Mouse (Mus musculus) kidney, adult 18-20 months (tissue): ENCODE data around the gene Rab31.

ENCODE experiments used
- DNase-seq: peaks from one replicate; pipeline ENCODE4 v3.0.0; 2021

Gene Rab31

GRCm38 (mm10) chr17:65782551-65783141 is 10.1 kb upstream of the Rab31 start, which contains the start of gene Ppp4r1:
TSS of gene Ppp4r1 (plus strand) at chr17:65782573.
- DNase-seq: peak; percentile 90

GRCm38 (mm10) chr17:65780970-65781369 is 8.4 kb upstream of the Rab31 start:
- no peak for DNase-seq

- DNase-seq: no peak
Measured at GRCm38 (mm10) chr17:65777461-65777860, 4.9 kb upstream of the Rab31 start.

- DNase-seq: no peak
Measured at GRCm38 (mm10) chr17:65776228-65776627, 3.7 kb upstream of the Rab31 start.

GRCm38 (mm10) chr17:65774439-65774838 is 1.9 kb upstream of the Rab31 start:
- no peak for DNase-seq

- DNase-seq: peak; percentile 11
Measured at GRCm38 (mm10) chr17:65773617-65774016, 1.1 kb upstream of the Rab31 start.

- no peak for DNase-seq
Measured at GRCm38 (mm10) chr17:65770982-65771915, 1.3 kb downstream of the Rab31 start.

GRCm38 (mm10) chr17:65768486-65768885 is 4.1 kb downstream of the Rab31 start:
- no peak for DNase-seq

- no peak for DNase-seq
Measured at GRCm38 (mm10) chr17:65763221-65763620, 9.3 kb downstream of the Rab31 start.

- no peak for DNase-seq
Measured at GRCm38 (mm10) chr17:65757150-65757549, 15.4 kb downstream of the Rab31 start.

GRCm38 (mm10) chr17:65755857-65756256 is 16.7 kb downstream of the Rab31 start:
- DNase-seq: no peak

- no peak for DNase-seq
Measured at GRCm38 (mm10) chr17:65753130-65753529, 19.4 kb downstream of the Rab31 start.

- DNase-seq: no peak
Measured at GRCm38 (mm10) chr17:65750301-65750700, 22.3 kb downstream of the Rab31 start.

- no peak for DNase-seq
Measured at GRCm38 (mm10) chr17:65749803-65750202, 22.7 kb downstream of the Rab31 start.

GRCm38 (mm10) chr17:65748997-65749396 is 23.6 kb downstream of the Rab31 start:
- DNase-seq: no peak

- DNase-seq: no peak
Measured at GRCm38 (mm10) chr17:65746314-65746713, 26.2 kb downstream of the Rab31 start.

- DNase-seq: no peak
Measured at GRCm38 (mm10) chr17:65743664-65744330, 28.8 kb downstream of the Rab31 start.

- DNase-seq: no peak
Measured at GRCm38 (mm10) chr17:65742969-65743368, 29.6 kb downstream of the Rab31 start.

GRCm38 (mm10) chr17:65742245-65742905 is 30.2 kb downstream of the Rab31 start:
- no peak for DNase-seq

GRCm38 (mm10) chr17:65741565-65741964 is 31.0 kb downstream of the Rab31 start:
- DNase-seq: no peak

- no peak for DNase-seq
Measured at GRCm38 (mm10) chr17:65739874-65740725, 32.5 kb downstream of the Rab31 start.

GRCm38 (mm10) chr17:65737622-65738021 is 34.9 kb downstream of the Rab31 start:
- no peak for DNase-seq
